Mouse (Mus musculus): Measurements from ENCODE around the gene Opn3. TPM values are rescaled to one million over a fixed set of nuclear protein-coding genes. Genes with fewer than 3 reads are reported as not detected.

Gene Opn3
- polyA plus RNA-seq, 1 experiment from 2014 or later, result 10.5 TPM

GRCm38 (mm10) chr1:175668666-175669405 lies 23.7 kb downstream of the Opn3 start:
- no peak overlapping the region for H3K9ac ChIP-seq (ENCODE audit: low read depth, low read length)
- 0 out of 2 replicates have a peak, but pooled peaks have one; percentile 65 for ATAC-seq (replicated peaks; ENCODE audit: low FRiP score, low read depth)

GRCm38 (mm10) chr1:175659900-175660299 lies 32.7 kb downstream of the Opn3 start:
- ATAC-seq (replicated peaks; ENCODE audit: low FRiP score, low read depth) (no peak), DNase-seq (ENCODE audit: low spot score) (no peak)
- Histone ChIP-seq H3K27ac (no peak overlapping the region), H3K9ac (ENCODE audit: low read depth, low read length) (no peak overlapping the region), H3K27me3 (ENCODE audit: insufficient read depth, low read length) (no peaks in the 10 kb centered on the region), H3K4me2 (ENCODE audit: low read length) (no peak overlapping the region), H3K36me3 (ENCODE audit: insufficient read depth, low read length) (no peaks in the 10 kb centered on the region), H3K4me1 (replicated peaks; ENCODE audit: insufficient read depth, low read length) (no peaks in the 10 kb centered on the region), H3K4me3 (replicated peaks; ENCODE audit: low read depth, low read length) (no peak overlapping the region), H3K9me3 (replicated peaks; ENCODE audit: low read length) (no peaks in the 10 kb centered on the region)
- TF ChIP-seq CTCF (IDR thresholded peaks at IDR 0.05; ENCODE audit: low read depth), result no peak
- WGBS, result 91% methylated on average over 4 of the region's 4 CpGs

More at GRCm38 (mm10) chr1:175668666-175669405, 23.7 kb downstream of the Opn3 start:
- Histone ChIP-seq H3K27ac (no peak overlapping the region), H3K4me1 (replicated peaks; ENCODE audit: insufficient read depth, low read length) (no peaks in the 10 kb centered on the region), H3K36me3 (ENCODE audit: insufficient read depth, low read length) (no peaks in the 10 kb centered on the region), H3K4me2 (ENCODE audit: low read length) (no peak overlapping the region), H3K9me3 (replicated peaks; ENCODE audit: low read length) (no peaks in the 10 kb centered on the region), H3K27me3 (ENCODE audit: insufficient read depth, low read length) (no peaks in the 10 kb centered on the region), H3K4me3 (replicated peaks; ENCODE audit: low read depth, low read length) (no peak overlapping the region)
- TF ChIP-seq CTCF (IDR thresholded peaks at IDR 0.05; ENCODE audit: low read depth), result peak; percentile 79
- DNase-seq (ENCODE audit: low spot score), result peak; percentile 54
- WGBS, result 70% methylated on average over 5 of the region's 5 CpGs

GRCm38 (mm10) chr1:175648615-175649014 lies 44.0 kb downstream of the Opn3 start:
- H3K9ac ChIP-seq (ENCODE audit: low read depth, low read length), result no peak overlapping the region
- no peak for ATAC-seq (replicated peaks; ENCODE audit: low FRiP score, low read depth)
- H3K27ac ChIP-seq, result no peak overlapping the region
- H3K36me3 ChIP-seq (ENCODE audit: insufficient read depth, low read length), result no peaks in the 10 kb centered on the region
- no peak for TF ChIP-seq CTCF (IDR thresholded peaks at IDR 0.05; ENCODE audit: low read depth)
- H3K27me3 ChIP-seq (ENCODE audit: insufficient read depth, low read length), result no peaks in the 10 kb centered on the region
- H3K4me2 ChIP-seq (ENCODE audit: low read length), result no peak overlapping the region
- WGBS, result 92% methylated on average over 4 of the region's 4 CpGs
- DNase-seq (ENCODE audit: low spot score), result no peak
- no peaks in the 10 kb centered on the region for H3K4me1 ChIP-seq (replicated peaks; ENCODE audit: insufficient read depth, low read length)
- H3K9me3 ChIP-seq (replicated peaks; ENCODE audit: low read length), result no peaks in the 10 kb centered on the region
- H3K4me3 ChIP-seq (replicated peaks; ENCODE audit: low read depth, low read length), result no peak overlapping the region

- ATAC-seq (replicated peaks; ENCODE audit: low FRiP score, low read depth) (0 out of 2 replicates have a peak, but pooled peaks have one; percentile 54), DNase-seq (ENCODE audit: low spot score) (peak; percentile 12)
- TF ChIP-seq CTCF (IDR thresholded peaks at IDR 0.05; ENCODE audit: low read depth), result no peak
These were observed 45.6 kb downstream of the Opn3 start for GRCm38 (mm10) chr1:175646952-175647351.

GRCm38 (mm10) chr1:175643496-175644265 lies 48.9 kb downstream of the Opn3 start:
- Histone ChIP-seq H3K27me3 (ENCODE audit: insufficient read depth, low read length) (no peaks in the 10 kb centered on the region), H3K4me1 (replicated peaks; ENCODE audit: insufficient read depth, low read length) (no peaks in the 10 kb centered on the region), H3K27ac (no peak overlapping the region), H3K36me3 (ENCODE audit: insufficient read depth, low read length) (no peaks in the 10 kb centered on the region), H3K4me2 (ENCODE audit: low read length) (no peak overlapping the region), H3K4me3 (replicated peaks; ENCODE audit: low read depth, low read length) (no peak overlapping the region), H3K9me3 (replicated peaks; ENCODE audit: low read length) (no peaks in the 10 kb centered on the region), H3K9ac (ENCODE audit: low read depth, low read length) (no peak overlapping the region)
- no peak for TF ChIP-seq CTCF (IDR thresholded peaks at IDR 0.05; ENCODE audit: low read depth)
- ATAC-seq (replicated peaks; ENCODE audit: low FRiP score, low read depth) (no peak), DNase-seq (ENCODE audit: low spot score) (no peak)
- 60% methylated on average over 5 of the region's 5 CpGs for WGBS

More at GRCm38 (mm10) chr1:175646952-175647351, 45.6 kb downstream of the Opn3 start:
- H3K9ac ChIP-seq (ENCODE audit: low read depth, low read length), result no peak overlapping the region
- H3K9me3 ChIP-seq (replicated peaks; ENCODE audit: low read length), result no peaks in the 10 kb centered on the region
- H3K27me3 ChIP-seq (ENCODE audit: insufficient read depth, low read length), result no peaks in the 10 kb centered on the region
- 34% methylated on average over 9 of the region's 9 CpGs for WGBS
- no peaks in the 10 kb centered on the region for H3K36me3 ChIP-seq (ENCODE audit: insufficient read depth, low read length)
- H3K27ac ChIP-seq, result no peak overlapping the region
- no peak overlapping the region for H3K4me2 ChIP-seq (ENCODE audit: low read length)
- no peaks in the 10 kb centered on the region for H3K4me1 ChIP-seq (replicated peaks; ENCODE audit: insufficient read depth, low read length)
- H3K4me3 ChIP-seq (replicated peaks; ENCODE audit: low read depth, low read length), result no peak overlapping the region

GRCm38 (mm10) chr1:175640435-175641150 lies 52.0 kb downstream of the Opn3 start:
- no peak for TF ChIP-seq CTCF (IDR thresholded peaks at IDR 0.05; ENCODE audit: low read depth)
- H3K4me2 ChIP-seq (ENCODE audit: low read length), result no peak overlapping the region
- DNase-seq (ENCODE audit: low spot score) (no peak), ATAC-seq (replicated peaks; ENCODE audit: low FRiP score, low read depth) (no peak)
- no peaks in the 10 kb centered on the region for H3K9me3 ChIP-seq (replicated peaks; ENCODE audit: low read length)
- H3K27ac ChIP-seq, result no peak overlapping the region
- H3K4me3 ChIP-seq (replicated peaks; ENCODE audit: low read depth, low read length), result no peak overlapping the region
- H3K36me3 ChIP-seq (ENCODE audit: insufficient read depth, low read length), result no peaks in the 10 kb centered on the region
- H3K9ac ChIP-seq (ENCODE audit: low read depth, low read length), result no peak overlapping the region
- WGBS, result 75% methylated on average over 6 of the region's 6 CpGs
- H3K4me1 ChIP-seq (replicated peaks; ENCODE audit: insufficient read depth, low read length), result no peaks in the 10 kb centered on the region
- H3K27me3 ChIP-seq (ENCODE audit: insufficient read depth, low read length), result no peaks in the 10 kb centered on the region
